Mouse (Mus musculus) embryo, embryonic 11.5 days (tissue): Measurements from ENCODE around the gene Sco1.

Experiments
- DNase-seq: peaks from one replicate; pipeline ENCODE4 v3.0.0-alpha.2; 2012; ENCODE audit warnings: low read depth, low spot score

The Sco1 gene

DNA sequence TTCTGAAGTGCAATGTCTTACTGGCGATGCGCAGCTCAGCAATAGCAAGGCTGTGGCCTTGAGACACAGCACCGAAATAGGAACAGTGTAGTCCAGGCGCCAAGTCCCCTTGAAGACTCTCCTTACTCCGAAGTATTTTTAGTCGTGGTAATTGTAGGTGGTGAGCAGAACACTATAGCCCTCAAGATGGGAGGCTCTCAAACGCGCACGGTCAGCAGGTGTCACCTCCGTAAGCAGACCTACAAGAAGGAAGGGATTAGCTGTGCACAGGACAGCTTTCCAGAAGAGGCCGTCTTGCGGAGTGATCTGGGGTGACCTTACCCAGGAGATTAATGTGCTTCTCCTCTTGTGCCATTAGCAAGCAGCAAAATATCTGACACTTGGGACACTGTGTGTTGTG lies 62.4 kb downstream of the Sco1 start:
- no peak for DNase-seq
